Mouse (Mus musculus): ENCODE results near the gene Ube2ql1. TPM values are rescaled to one million over a fixed set of nuclear protein-coding genes. Genes with fewer than 3 reads are reported as not detected.

Ube2ql1 gene
- total and polyA plus RNA-seq, 2 experiments = 0.09 TPM

DNA sequence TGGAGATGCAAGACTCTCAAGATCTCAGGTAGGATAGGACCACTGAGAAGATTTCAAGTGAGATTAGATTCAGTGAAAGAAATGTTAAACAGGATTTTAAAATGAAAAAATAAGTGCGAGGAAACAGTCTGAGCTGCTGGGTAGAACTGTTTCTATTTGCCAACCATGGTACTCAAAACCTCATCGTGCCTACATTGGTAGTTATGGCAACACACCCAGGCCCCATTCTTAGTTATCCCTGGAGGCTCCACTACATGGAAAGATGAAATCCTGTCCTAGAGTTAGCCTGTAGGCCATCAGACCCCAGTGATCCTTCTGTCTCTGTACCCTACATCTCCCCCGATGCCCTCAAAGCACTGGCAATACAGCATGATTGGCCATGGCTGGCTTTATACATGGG lies 14.3 kb downstream of the Ube2ql1 start:
- no peaks in the 10 kb centered on the region for H3K36me3 ChIP-seq (ENCODE audit: control insufficient read depth, insufficient read depth, low read length)
- H3K27me3 ChIP-seq (ENCODE audit: control insufficient read depth, insufficient read depth, low read length) = no peaks in the 10 kb centered on the region
- DNase-seq (ENCODE audit: extremely low read depth, low read depth, low spot score) = no peak
- WGBS = 94% methylated on average over 3 of the region's 3 CpGs
- no peaks in the 10 kb centered on the region for H3K79me2 ChIP-seq (ENCODE audit: control insufficient read depth, insufficient read depth, low read length)
- no peak overlapping the region for H3K4me3 ChIP-seq (ENCODE audit: insufficient read depth, low read depth, low read length)
- no peaks in the 10 kb centered on the region for H3K4me1 ChIP-seq (ENCODE audit: control insufficient read depth, insufficient read depth, low read length)
- no peak for TF ChIP-seq CTCF (IDR thresholded peaks at IDR 0.05; ENCODE audit: low read depth, low read length)
- H3K27ac ChIP-seq (replicated peaks; ENCODE audit: insufficient read depth, low read depth, low read length) = no peak overlapping the region
- H3K9ac ChIP-seq (ENCODE audit: low read depth, low read length) = no peak overlapping the region

DNA sequence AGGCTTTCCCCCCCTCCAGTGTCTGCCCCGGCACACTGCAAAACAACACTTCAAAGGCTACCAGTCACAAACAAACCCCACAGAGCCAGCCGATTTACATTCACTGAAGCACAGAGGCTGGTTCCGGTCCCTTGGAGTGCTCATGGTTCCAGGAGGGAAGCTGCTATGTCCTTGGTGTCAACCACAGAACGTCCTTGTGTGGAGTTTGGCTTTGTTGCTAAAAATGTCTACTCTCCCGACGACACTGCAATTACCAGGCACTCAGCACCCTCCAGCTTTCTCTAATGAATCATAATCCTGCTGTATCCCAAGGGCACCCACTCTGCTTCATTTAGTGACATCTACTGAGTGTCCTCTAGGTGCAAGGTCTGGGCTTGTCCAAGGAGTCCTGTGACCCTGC lies 18.5 kb downstream of the Ube2ql1 start:
- Histone ChIP-seq H3K36me3 (ENCODE audit: control insufficient read depth, insufficient read depth, low read length) (no peaks in the 10 kb centered on the region), H3K4me1 (ENCODE audit: control insufficient read depth, insufficient read depth, low read length) (no peaks in the 10 kb centered on the region), H3K4me3 (ENCODE audit: insufficient read depth, low read depth, low read length) (no peak overlapping the region), H3K9ac (ENCODE audit: low read depth, low read length) (no peak overlapping the region), H3K79me2 (ENCODE audit: control insufficient read depth, insufficient read depth, low read length) (no peaks in the 10 kb centered on the region), H3K27me3 (ENCODE audit: control insufficient read depth, insufficient read depth, low read length) (no peaks in the 10 kb centered on the region), H3K27ac (replicated peaks; ENCODE audit: insufficient read depth, low read depth, low read length) (no peak overlapping the region)
- no peak for TF ChIP-seq POLR2A (IDR thresholded peaks at IDR 0.05; ENCODE audit: extremely low read depth, insufficient read depth, low read length)
- TF ChIP-seq CTCF (IDR thresholded peaks at IDR 0.05; ENCODE audit: low read depth, low read length) = no peak
- WGBS = 53% methylated on average over 6 of the region's 6 CpGs
- no peak for DNase-seq (ENCODE audit: extremely low read depth, low read depth, low spot score)

DNA sequence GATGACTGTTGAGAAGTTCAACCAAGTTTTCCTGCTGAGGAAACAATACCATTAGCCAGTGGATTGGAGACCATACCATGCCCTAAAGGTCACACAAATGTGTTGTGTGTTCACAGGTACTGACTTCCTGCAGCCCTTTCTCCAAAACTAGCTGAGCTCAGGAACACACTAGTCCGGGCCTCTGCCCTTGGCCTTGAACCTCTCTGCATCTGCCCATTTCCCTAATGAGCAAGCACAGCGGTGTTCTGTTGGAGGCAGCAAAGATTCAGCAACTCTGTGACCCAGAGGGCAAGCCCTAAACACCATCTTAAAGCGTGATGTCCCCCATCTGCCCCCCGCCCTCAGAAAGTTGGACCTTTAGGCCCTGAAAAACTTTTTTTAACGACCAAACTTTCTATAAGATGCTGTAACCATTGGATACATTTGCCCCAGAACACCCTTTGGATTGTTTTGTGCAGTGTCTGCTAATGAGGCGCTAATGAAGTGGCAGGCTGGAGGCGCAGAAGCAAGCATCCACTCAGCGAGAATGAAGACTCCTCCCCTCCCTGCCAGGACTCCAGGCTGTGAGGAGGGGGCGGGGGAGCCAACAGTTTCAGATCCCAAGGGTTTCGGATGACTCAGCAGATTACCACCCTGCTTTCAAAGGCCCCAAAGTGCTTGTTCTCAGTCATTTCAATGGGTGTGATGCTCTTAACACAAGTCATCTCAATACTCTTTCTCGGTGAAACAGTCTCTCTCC lies 21.7 kb downstream of the Ube2ql1 start:
- no peak for DNase-seq (ENCODE audit: extremely low read depth, low read depth, low spot score)
- 53% methylated on average over 11 of the region's 11 CpGs for WGBS
- Histone ChIP-seq H3K79me2 (ENCODE audit: control insufficient read depth, insufficient read depth, low read length) (no peaks in the 10 kb centered on the region), H3K9ac (ENCODE audit: low read depth, low read length) (no peak overlapping the region), H3K27ac (replicated peaks; ENCODE audit: insufficient read depth, low read depth, low read length) (no peak overlapping the region), H3K36me3 (ENCODE audit: control insufficient read depth, insufficient read depth, low read length) (no peaks in the 10 kb centered on the region), H3K4me1 (ENCODE audit: control insufficient read depth, insufficient read depth, low read length) (no peaks in the 10 kb centered on the region), H3K4me3 (ENCODE audit: insufficient read depth, low read depth, low read length) (no peak overlapping the region), H3K27me3 (ENCODE audit: control insufficient read depth, insufficient read depth, low read length) (no peaks in the 10 kb centered on the region)
- TF ChIP-seq CTCF (IDR thresholded peaks at IDR 0.05; ENCODE audit: low read depth, low read length) = no peak
- TF ChIP-seq POLR2A (IDR thresholded peaks at IDR 0.05; ENCODE audit: extremely low read depth, insufficient read depth, low read length) = no peak

DNA sequence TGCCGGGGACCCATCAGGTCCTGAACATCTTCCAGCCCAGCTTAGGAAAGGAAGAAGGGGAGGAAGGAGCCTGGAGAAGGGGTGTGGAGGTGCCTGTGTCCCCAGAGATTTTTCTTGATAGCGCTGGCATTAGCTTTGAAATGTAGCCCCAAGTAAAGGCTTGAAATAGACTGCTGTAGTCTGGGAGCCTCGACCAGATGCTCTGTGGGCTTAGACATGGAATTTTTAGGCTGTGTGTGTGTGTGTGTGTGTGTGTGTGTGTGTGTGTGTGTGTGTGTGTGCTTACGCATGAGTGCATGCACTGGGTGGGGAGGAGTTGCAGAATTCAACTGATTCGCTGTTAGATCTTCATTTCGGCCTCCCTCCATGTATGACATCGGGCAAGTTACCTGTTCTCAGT lies 31.5 kb downstream of the Ube2ql1 start:
- Histone ChIP-seq H3K79me2 (ENCODE audit: control insufficient read depth, insufficient read depth, low read length) (no peaks in the 10 kb centered on the region), H3K4me3 (ENCODE audit: insufficient read depth, low read depth, low read length) (no peak overlapping the region), H3K9ac (ENCODE audit: low read depth, low read length) (no peak overlapping the region), H3K36me3 (ENCODE audit: control insufficient read depth, insufficient read depth, low read length) (no peaks in the 10 kb centered on the region), H3K4me1 (ENCODE audit: control insufficient read depth, insufficient read depth, low read length) (no peaks in the 10 kb centered on the region), H3K27ac (replicated peaks; ENCODE audit: insufficient read depth, low read depth, low read length) (no peak overlapping the region), H3K27me3 (ENCODE audit: control insufficient read depth, insufficient read depth, low read length) (no peaks in the 10 kb centered on the region)
- no peak for DNase-seq (ENCODE audit: extremely low read depth, low read depth, low spot score)
- WGBS = 88% methylated on average over 7 of the region's 7 CpGs
- TF ChIP-seq POLR2A (IDR thresholded peaks at IDR 0.05; ENCODE audit: extremely low read depth, insufficient read depth, low read length) (no peak), CTCF (IDR thresholded peaks at IDR 0.05; ENCODE audit: low read depth, low read length) (no peak)

DNA sequence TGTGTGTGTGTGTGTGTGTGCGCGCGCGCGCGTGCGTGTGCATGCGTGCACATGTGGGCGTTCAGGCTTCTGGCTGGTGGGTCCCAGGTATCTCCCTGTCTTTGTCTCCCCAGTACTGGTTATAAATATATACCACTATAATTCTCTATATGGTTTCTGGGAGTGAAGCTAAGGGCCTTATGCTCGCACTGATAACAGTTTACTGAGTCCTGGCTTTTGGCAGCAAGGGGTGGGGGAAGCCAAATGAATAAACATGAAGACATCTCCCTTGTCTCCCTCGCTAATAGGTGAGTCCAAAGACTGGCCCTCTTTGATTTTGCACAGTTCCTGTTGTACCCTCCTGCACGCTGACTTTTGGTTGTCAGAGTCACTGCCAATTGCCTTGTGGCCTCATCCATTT lies 32.2 kb downstream of the Ube2ql1 start:
- TF ChIP-seq CTCF (IDR thresholded peaks at IDR 0.05; ENCODE audit: low read depth, low read length) = no peak
- no peak for TF ChIP-seq POLR2A (IDR thresholded peaks at IDR 0.05; ENCODE audit: extremely low read depth, insufficient read depth, low read length)
- H3K4me3 ChIP-seq (ENCODE audit: insufficient read depth, low read depth, low read length) = no peak overlapping the region
- H3K4me1 ChIP-seq (ENCODE audit: control insufficient read depth, insufficient read depth, low read length) = no peaks in the 10 kb centered on the region
- 93% methylated on average over 12 of the region's 12 CpGs for WGBS
- DNase-seq (ENCODE audit: extremely low read depth, low read depth, low spot score) = no peak
- H3K9ac ChIP-seq (ENCODE audit: low read depth, low read length) = no peak overlapping the region
- no peaks in the 10 kb centered on the region for H3K36me3 ChIP-seq (ENCODE audit: control insufficient read depth, insufficient read depth, low read length)
- H3K27ac ChIP-seq (replicated peaks; ENCODE audit: insufficient read depth, low read depth, low read length) = no peak overlapping the region
- no peaks in the 10 kb centered on the region for H3K27me3 ChIP-seq (ENCODE audit: control insufficient read depth, insufficient read depth, low read length)
- H3K79me2 ChIP-seq (ENCODE audit: control insufficient read depth, insufficient read depth, low read length) = no peaks in the 10 kb centered on the region

DNA sequence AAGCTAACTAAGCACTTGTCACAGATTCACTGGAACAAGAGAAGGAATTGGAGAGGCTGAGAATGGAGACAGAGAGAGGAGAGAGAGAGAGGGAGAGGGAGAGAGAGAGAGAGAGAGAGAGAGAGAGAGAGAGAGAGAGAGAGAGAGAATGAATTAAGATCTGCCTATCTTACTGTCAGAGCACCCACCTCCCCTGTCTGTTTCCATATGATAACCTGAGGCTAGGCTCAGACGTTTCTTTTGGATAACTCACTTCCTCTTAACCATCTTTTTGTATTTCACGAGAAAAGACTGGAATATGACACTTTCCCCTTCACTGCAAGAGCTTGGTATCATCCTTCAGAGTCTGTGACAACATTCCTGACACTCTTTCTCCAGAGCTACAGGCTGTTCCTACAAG lies 32.8 kb downstream of the Ube2ql1 start:
- no peak overlapping the region for H3K4me3 ChIP-seq (ENCODE audit: insufficient read depth, low read depth, low read length)
- no peaks in the 10 kb centered on the region for H3K4me1 ChIP-seq (ENCODE audit: control insufficient read depth, insufficient read depth, low read length)
- no peak overlapping the region for H3K27ac ChIP-seq (replicated peaks; ENCODE audit: insufficient read depth, low read depth, low read length)
- 55% methylated on average over 2 of the region's 2 CpGs for WGBS
- TF ChIP-seq CTCF (IDR thresholded peaks at IDR 0.05; ENCODE audit: low read depth, low read length) = no peak
- TF ChIP-seq POLR2A (IDR thresholded peaks at IDR 0.05; ENCODE audit: extremely low read depth, insufficient read depth, low read length) = no peak
- no peaks in the 10 kb centered on the region for H3K79me2 ChIP-seq (ENCODE audit: control insufficient read depth, insufficient read depth, low read length)
- H3K27me3 ChIP-seq (ENCODE audit: control insufficient read depth, insufficient read depth, low read length) = no peaks in the 10 kb centered on the region
- no peaks in the 10 kb centered on the region for H3K36me3 ChIP-seq (ENCODE audit: control insufficient read depth, insufficient read depth, low read length)
- no peak for DNase-seq (ENCODE audit: extremely low read depth, low read depth, low spot score)
- H3K9ac ChIP-seq (ENCODE audit: low read depth, low read length) = no peak overlapping the region

Measured in liver, adult 2 months (tissue).